ENCODE assay signal across 9 mouse cellular contexts in genomic region chr2:143545758-143546246, GRCm38 (mm10). TPM values are rescaled to one million over a fixed set of nuclear protein-coding genes. Genes with fewer than 3 reads are reported as not detected.
DNase-seq lines count a peak whose midpoint lies in the region; ATAC-seq and TF ChIP-seq lines count a peak whose summit lies in the region.
"Had no signal": no experiment of that assay in that cellular context is flagged by ENCODE, and none has a peak within 500 bp of the region (broad histone marks: within the 10 kb centered on the region; RNA-seq: fewer than 3 reads in every experiment).

Gene Pcsk2 (plus strand): TSS chr2:143546156.

- H3K4me3 ChIP-seq in lung, embryonic 14.5 days (ENCODE audit: low read depth, low read length), result peak within 1 kb of the TSS; percentile 41
- H3K4me3 ChIP-seq in cortical plate, adult 2 months (ENCODE audit: insufficient read depth, low read length), result peak within 1 kb of the TSS; percentile 96
- peak within 1 kb of the TSS; percentile 35 for H3K4me3 ChIP-seq in liver, embryonic 13.5 days (replicated peaks)

- peaks cover 34% of the 10 kb centered on the region for H3K27me3 ChIP-seq in lung, embryonic 14.5 days (ENCODE audit: insufficient read depth, low read length)
- H3K27me3 ChIP-seq in liver, embryonic 13.5 days, result peaks cover 54% of the 10 kb centered on the region

- intact Hi-C loops in gastrocnemius, postnatal 14 days (cut with DNase I; ENCODE audit: low total_unique reads), result no loop called here

- DNase-seq in lung, embryonic 14.5 days, result peak; percentile 72
- DNase-seq in lung, postnatal 36 days, result no peak
- peak; percentile 38 for DNase-seq in gastrocnemius, postnatal 14 days
- peak; percentile 35 for DNase-seq in kidney, postnatal 10 days
- no peak for DNase-seq in liver, embryonic 13.5 days
- DNase-seq in retina, embryonic 14.5 days (ENCODE audit: low spot score), result peak; percentile 81

- TF ChIP-seq CTCF in lung, embryonic 14.5 days (IDR thresholded peaks at IDR 0.05; ENCODE audit: low read depth), result no peak
- no peak for TF ChIP-seq CTCF in cortical plate, adult 2 months (IDR thresholded peaks at IDR 0.05; ENCODE audit: extremely low read depth, insufficient read depth, low read length)

- H3K4me1 ChIP-seq in lung, embryonic 14.5 days (ENCODE audit: insufficient read depth), result 0 out of 2 replicates have a peak, but pooled peaks cover 3% of the 10 kb centered on the region
- no peaks in the 10 kb centered on the region for H3K4me1 ChIP-seq in cortical plate, adult 2 months (ENCODE audit: control insufficient read depth, insufficient read depth, low read length)
- no peaks in the 10 kb centered on the region for H3K4me1 ChIP-seq in liver, embryonic 13.5 days (replicated peaks)

- 0 out of 2 replicates have a peak within 1 kb of the TSS, but pooled peaks have one; percentile 17 for H3K9ac ChIP-seq in lung, embryonic 14.5 days
- no peak within 1 kb of the TSS for H3K9ac ChIP-seq in liver, embryonic 13.5 days

- TF ChIP-seq POLR2A in cortical plate, adult 2 months (IDR thresholded peaks at IDR 0.05; ENCODE audit: extremely low read depth, insufficient read depth, low read length), result peak; percentile 99

- H3K9me3 ChIP-seq in lung, embryonic 14.5 days (ENCODE audit: low read depth, low read length), result no peaks in the 10 kb centered on the region
- no peaks in the 10 kb centered on the region for H3K9me3 ChIP-seq in liver, embryonic 13.5 days (replicated peaks)

- peak within 1 kb of the TSS; percentile 69 for H3K4me2 ChIP-seq in lung, embryonic 14.5 days
- H3K4me2 ChIP-seq in liver, embryonic 13.5 days, result peak within 1 kb of the TSS; percentile 53

- under 1% methylated on average over 48 of the region's 51 CpGs for WGBS in lung, embryonic 14.5 days
- 2% methylated on average over 43 of the region's 51 CpGs for WGBS in liver, embryonic 13.5 days (ENCODE audit: insufficient replicate concordance)

- ATAC-seq in lung, embryonic 14.5 days (ENCODE audit: insufficient read depth), result peak; percentile 95
- ATAC-seq in liver, embryonic 13.5 days (ENCODE audit: low read depth), result peak; percentile 45; the same call in 1 of the 2 replicates
- ATAC-seq in inflammation-experienced regulatory T-cells, adult 6 months, result no peak

- H3K27ac ChIP-seq in lung, embryonic 14.5 days (ENCODE audit: low read depth), result no peak within 1 kb of the TSS
- H3K27ac ChIP-seq in cortical plate, adult 2 months (ENCODE audit: insufficient read depth, low read length), result peak within 1 kb of the TSS; percentile 83
- no peak within 1 kb of the TSS for H3K27ac ChIP-seq in liver, embryonic 13.5 days

- H3K36me3 ChIP-seq in lung, embryonic 14.5 days (ENCODE audit: insufficient read depth), result no peaks in the 10 kb centered on the region
- H3K36me3 ChIP-seq in liver, embryonic 13.5 days, result no peaks in the 10 kb centered on the region
- H3K36me3 ChIP-seq: G1E had no signal

RNA-seq across cellular contexts. Expression of gene Pcsk2, which starts in this region (rescaled TPM):
- polyA plus RNA-seq in lung, embryonic 14.5 days (2014; fragmentation: Nextera tagmentation; extraction: Ambion mirVana), result 0.04 TPM in 1 of 2 replicates, not detected in the other
- polyA plus RNA-seq in cortical plate, adult 2 months (2012; rRNA removed), result 188 and 189 TPM in 2 replicates
- total RNA-seq in gastrocnemius, postnatal 14 days (2021), result under 1 TPM; 0.18 to 0.35 TPM
- 0.03 and 0.06 TPM in 2 replicates for polyA plus RNA-seq in liver, embryonic 13.5 days (2015; fragmentation: Nextera tagmentation; extraction: Ambion mirVana)
- not detected for polyA plus RNA-seq in inflammation-experienced regulatory T-cells, adult 6 months (2017; shearing (Covaris generic))
- polyA plus RNA-seq: G1E had no signal

Comparison
In these comparisons a context has a peak if more than half of its experiments do, and no peak if none do; other contexts are left out.
1. RNA of gene Pcsk2 (polyA plus RNA-seq): 188 to 189 TPM in cortical plate, adult 2 months; 0.04 TPM in lung, embryonic 14.5 days, 0.03 to 0.06 TPM in liver, embryonic 13.5 days and not detected in inflammation-experienced regulatory T-cells, adult 6 months; every median in the first group is over 100 times any median in the second.
2. Peak in DNase-seq, ATAC-seq, H3K4me3 ChIP-seq, H3K9ac ChIP-seq and H3K4me2 ChIP-seq in lung, embryonic 14.5 days; RNA of the gene not detected or under 1 TPM.
3. Peak in DNase-seq in gastrocnemius, postnatal 14 days; RNA of the gene not detected or under 1 TPM.
4. Peak in ATAC-seq, H3K4me3 ChIP-seq and H3K4me2 ChIP-seq in liver, embryonic 13.5 days; RNA of the gene not detected or under 1 TPM.
5. DNase-seq: peak in kidney, postnatal 10 days (single experiment) and retina, embryonic 14.5 days (single experiment); none in lung, postnatal 36 days (single experiment) and liver, embryonic 13.5 days (single experiment).
6. H3K4me3 ChIP-seq: peak in every context shown above with its lines; median percentile 96 in cortical plate, adult 2 months; 41 in lung, embryonic 14.5 days; 35 in liver, embryonic 13.5 days.